Mouse (Mus musculus) testis, adult 10 weeks (tissue): ENCODE measurements around the gene Vmn2r42. TPM values are rescaled to one million over a fixed set of nuclear protein-coding genes. Genes with fewer than 3 reads are reported as not detected.

ENCODE experiments used
- polyA plus RNA-seq: library from polyadenylated mRNA; stranded (reverse); fragments of 350-450 nt; fragmentation: Illumina TruSeq; extraction: RNeasy Lipid Tissue Mini Kit (QIAGEN cat#74804); gene quantifications from one replicate; pipeline ENCODE4 v1.2.3, GENCODE M21; 2014; ENCODE audit warnings: low read depth, low replicate concordance

The Vmn2r42 gene
- not detected for polyA plus RNA-seq

GRCm38 (mm10) chr7:8200220-8200619 is at the start of gene Vmn2r42:
Gene Vmn2r42 (minus strand): TSS chr7:8200320.

GRCm38 (mm10) chr7:8161554-8161953 is 38.6 kb downstream of the Vmn2r42 start, which contains the start of gene Vmn2r41:
Gene Vmn2r41 (minus strand): TSS chr7:8161654.

Other genes with a start within 250 kb of the Vmn2r42 start
- not detected for gene Vmn2r41, start 38.7 kb downstream of the Vmn2r42 start, polyA plus RNA-seq
- not detected for gene Vmn2r43, start 60.3 kb upstream of the Vmn2r42 start, polyA plus RNA-seq
- not detected for gene Vmn2r44, start 183.0 kb upstream of the Vmn2r42 start, polyA plus RNA-seq